Mouse (Mus musculus) ZHBTc4 (cell line): Measurements from ENCODE around the gene Arhgap33.

Source experiments
- DNase-seq: peaks from one replicate; pipeline ENCODE4 v3.0.0-alpha.2; 2011; ENCODE audit warnings: low read depth, low spot score

Arhgap33 gene

GRCm38 (mm10) chr7:30534633-30535577 is at the start of gene Arhgap33:
Gene Arhgap33 (minus strand): TSS chr7:30535060.
- peak; percentile 96 for DNase-seq

GRCm38 (mm10) chr7:30584339-30584738 is 49.5 kb upstream of the Arhgap33 start:
- no peak for DNase-seq

GRCm38 (mm10) chr7:30581547-30581946 is 46.7 kb upstream of the Arhgap33 start:
- DNase-seq = no peak

- no peak for DNase-seq
These were observed 45.1 kb upstream of the Arhgap33 start for GRCm38 (mm10) chr7:30579950-30580349.

- DNase-seq = no peak
These were observed 38.1 kb upstream of the Arhgap33 start for GRCm38 (mm10) chr7:30572969-30573368.

- DNase-seq = no peak
These were observed 37.5 kb upstream of the Arhgap33 start for GRCm38 (mm10) chr7:30572389-30572788.

GRCm38 (mm10) chr7:30567555-30567954 is 32.7 kb upstream of the Arhgap33 start:
- no peak for DNase-seq

- no peak for DNase-seq
These were observed 31.2 kb upstream of the Arhgap33 start for GRCm38 (mm10) chr7:30566033-30566432.

- no peak for DNase-seq
These were observed 30.2 kb upstream of the Arhgap33 start, which contains the start of gene Igflr1 for GRCm38 (mm10) chr7:30564970-30565571. Gene Igflr1 (plus strand): TSS chr7:30565427.

GRCm38 (mm10) chr7:30563906-30564280 is 29.0 kb upstream of the Arhgap33 start:
- DNase-seq = peak; percentile 46

- peak; percentile 99 for DNase-seq
These were observed 28.5 kb upstream of the Arhgap33 start, which contains the start of the genes U2af1l4, Gm49396 and Psenen for GRCm38 (mm10) chr7:30563117-30563905. Gene U2af1l4 (plus strand): TSS chr7:30563301. Gene Gm49396 (plus strand): TSS chr7:30563344. Gene Psenen (minus strand): TSS chr7:30563627.

GRCm38 (mm10) chr7:30562526-30563116 is 27.8 kb upstream of the Arhgap33 start:
- no peak for DNase-seq

GRCm38 (mm10) chr7:30560296-30560695 is 25.4 kb upstream of the Arhgap33 start:
- DNase-seq = no peak

GRCm38 (mm10) chr7:30559443-30559954 is 24.6 kb upstream of the Arhgap33 start, which contains the start of gene Lin37:
Gene Lin37 (minus strand): TSS chr7:30559838.
- peak; percentile 99 for DNase-seq

- no peak for DNase-seq
These were observed 24.0 kb upstream of the Arhgap33 start for GRCm38 (mm10) chr7:30558656-30559442.

- peak; percentile 56 for DNase-seq
These were observed 23.1 kb upstream of the Arhgap33 start for GRCm38 (mm10) chr7:30557901-30558514.

GRCm38 (mm10) chr7:30556894-30557536 is 22.2 kb upstream of the Arhgap33 start:
- no peak for DNase-seq

GRCm38 (mm10) chr7:30553810-30554584 is 19.1 kb upstream of the Arhgap33 start:
- no peak for DNase-seq
